Mouse (Mus musculus): ENCODE data around the gene Thpo.
A peak's percentile ranks its signal among the peaks of the same experiment; 100 is the strongest.

The Thpo gene

DNA sequence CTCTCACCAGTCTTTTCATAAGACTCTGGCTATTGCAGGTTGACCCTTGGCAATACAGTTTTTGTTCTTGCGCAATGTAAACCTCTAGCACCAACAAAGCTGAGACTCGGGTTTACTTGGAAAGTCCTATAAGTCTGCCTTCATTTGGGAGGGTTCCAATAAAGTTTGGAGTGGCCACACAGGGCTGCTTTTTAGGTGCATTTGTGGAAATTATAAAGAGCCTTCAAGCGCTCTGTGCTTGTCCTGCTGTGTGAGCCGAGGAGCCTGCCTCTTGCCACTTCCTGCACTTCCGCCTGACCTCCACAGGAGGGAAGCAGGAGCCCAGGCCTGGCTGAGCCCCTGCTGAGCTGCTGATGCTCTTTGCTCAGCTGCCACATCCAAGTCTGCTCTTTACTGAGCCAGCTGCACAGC, 10.0 kb downstream of the Thpo start:
- DNase-seq (ENCODE audit: low spot score in 2 of 2): no peak

DNA sequence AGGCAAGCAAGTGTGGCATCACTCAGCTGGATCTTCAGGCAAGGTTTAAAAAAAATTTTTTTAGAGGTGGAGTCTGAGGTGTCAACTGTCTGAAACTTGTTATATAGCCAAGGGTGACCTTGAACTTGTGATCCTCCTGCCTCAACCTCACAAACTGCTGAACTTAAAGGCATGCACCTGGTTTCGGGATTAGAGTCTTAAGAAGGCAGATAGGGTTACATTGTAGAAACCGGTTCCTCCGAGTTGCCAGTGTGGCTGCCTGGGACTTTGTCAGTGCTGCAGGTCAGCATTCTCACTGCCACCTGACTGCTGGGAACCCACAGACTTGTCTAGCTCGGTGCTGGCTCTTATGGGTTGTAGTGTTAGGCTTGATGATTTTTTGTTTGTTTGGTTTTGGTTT, 11.1 kb downstream of the Thpo start:
- no peak for DNase-seq (ENCODE audit: low spot score in 2 of 2)

GRCm38 (mm10) chr16:20722736-20723135, 11.6 kb downstream of the Thpo start:
- DNase-seq (ENCODE audit: low spot score in 2 of 2): no peak

DNA sequence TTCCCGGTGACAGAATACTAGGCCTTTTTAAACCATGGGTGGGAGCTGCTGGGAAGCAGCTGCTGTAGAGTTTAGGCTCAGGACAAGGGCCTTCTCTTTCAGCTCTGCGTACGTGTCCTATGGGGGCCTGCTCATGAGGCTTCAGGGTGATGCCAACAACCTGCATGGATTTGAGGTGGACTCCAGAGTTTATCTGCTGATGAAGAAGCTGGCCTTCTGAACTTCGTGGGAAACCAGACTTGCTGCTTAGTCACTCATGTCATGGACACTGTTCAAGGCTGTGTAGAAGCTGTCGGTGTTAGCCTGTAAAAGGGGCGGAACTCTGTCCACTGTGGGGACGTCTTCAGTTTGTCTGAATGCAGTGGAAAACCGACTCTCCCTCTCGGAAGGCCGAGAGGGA, 12.5 kb downstream of the Thpo start:
- no peak for DNase-seq (ENCODE audit: low spot score in 2 of 2)

DNA sequence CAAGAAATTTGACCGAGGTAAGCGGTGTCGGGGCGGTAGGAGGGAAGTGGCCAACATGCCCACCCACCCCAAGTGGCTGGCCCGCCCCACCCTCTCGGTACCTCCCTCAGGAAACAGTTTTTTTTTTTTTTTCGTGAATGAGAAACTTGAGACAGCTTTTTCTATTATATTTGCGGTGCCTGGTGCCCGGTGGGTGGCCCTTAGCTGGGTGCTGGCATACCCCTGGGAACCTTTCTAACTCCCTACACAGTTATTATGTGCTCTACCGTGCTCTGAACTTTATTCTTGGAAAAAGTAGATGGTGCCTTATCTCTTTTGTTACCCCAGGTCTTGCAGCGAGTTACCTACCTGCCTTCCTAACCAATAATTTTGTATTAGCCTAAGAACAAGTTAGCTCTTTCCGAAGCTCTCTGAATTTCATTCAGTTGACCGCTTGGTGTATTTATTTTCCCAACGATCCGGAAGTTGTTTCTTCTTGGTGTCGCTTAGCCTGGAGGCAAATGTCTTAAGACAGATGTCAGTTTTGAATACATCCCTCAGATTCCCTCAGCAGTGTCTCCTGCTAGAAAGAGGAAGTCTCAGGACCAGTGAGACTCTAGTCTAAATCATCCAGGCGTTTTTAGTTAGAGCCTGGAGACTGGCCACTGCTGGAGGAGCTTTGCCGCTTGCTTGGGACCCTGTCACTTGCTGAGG, 16.2 kb downstream of the Thpo start:
- no peak for DNase-seq (ENCODE audit: low spot score in 2 of 2)

DNA sequence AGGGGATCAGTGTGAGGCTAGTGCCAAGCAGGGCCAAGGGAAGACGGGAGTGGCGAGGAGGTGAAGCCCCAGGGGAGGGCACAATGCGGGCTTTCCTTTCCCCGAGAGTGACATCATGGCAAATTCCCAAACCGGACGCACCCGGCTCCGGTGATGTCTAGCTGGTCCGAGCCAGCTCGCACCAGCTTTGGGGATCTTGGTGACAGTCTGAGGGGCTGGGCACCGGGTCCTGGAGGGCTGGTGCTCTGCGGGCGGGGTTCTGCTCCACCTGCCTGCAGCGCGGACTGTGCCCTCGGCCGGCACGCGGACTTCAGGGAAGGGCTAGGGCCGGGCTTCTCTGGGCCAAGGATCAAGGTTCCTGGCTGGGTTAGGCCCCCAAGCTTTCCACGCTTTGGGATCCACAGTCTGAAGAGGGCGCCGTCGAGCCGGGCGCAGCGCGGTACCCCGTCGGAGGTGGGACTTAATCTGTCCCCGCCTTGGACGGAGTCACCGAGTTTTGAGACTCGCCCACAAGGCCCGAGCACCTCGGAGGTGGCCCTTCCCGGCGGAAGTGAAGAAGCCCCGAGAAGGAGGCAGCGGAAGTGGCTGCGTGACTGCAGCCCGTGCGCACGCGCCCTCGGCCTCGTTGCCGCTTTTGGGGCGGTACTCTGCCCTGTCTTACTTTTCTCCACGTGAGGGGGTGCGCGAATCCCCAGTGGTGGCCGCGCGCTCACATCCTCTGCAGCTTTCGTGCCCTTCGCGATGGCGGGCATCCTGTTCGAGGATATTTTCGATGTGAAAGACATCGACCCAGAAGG, 16.9 kb downstream of the Thpo start, which contains the start of the genes Polr2h and Clcn2:
Gene Polr2h (plus strand): TSS at position 485 of the 797 bp plus-strand sequence.
Gene Clcn2 (minus strand): TSS at position 566 of the 797 bp plus-strand sequence.
- DNase-seq (ENCODE audit: low spot score in 2 of 2): peak; percentile 89 to 94

- DNase-seq (ENCODE audit: low spot score in 2 of 2): no peak
Measured at GRCm38 (mm10) chr16:20716841-20717180, 17.5 kb downstream of the Thpo start.

- DNase-seq (ENCODE audit: low spot score in 2 of 2): peak; percentile 66 to 69
Measured at GRCm38 (mm10) chr16:20715976-20716840, 18.1 kb downstream of the Thpo start.

GRCm38 (mm10) chr16:20715566-20715965, 18.7 kb downstream of the Thpo start:
- no peak for DNase-seq (ENCODE audit: low spot score in 2 of 2)

DNA sequence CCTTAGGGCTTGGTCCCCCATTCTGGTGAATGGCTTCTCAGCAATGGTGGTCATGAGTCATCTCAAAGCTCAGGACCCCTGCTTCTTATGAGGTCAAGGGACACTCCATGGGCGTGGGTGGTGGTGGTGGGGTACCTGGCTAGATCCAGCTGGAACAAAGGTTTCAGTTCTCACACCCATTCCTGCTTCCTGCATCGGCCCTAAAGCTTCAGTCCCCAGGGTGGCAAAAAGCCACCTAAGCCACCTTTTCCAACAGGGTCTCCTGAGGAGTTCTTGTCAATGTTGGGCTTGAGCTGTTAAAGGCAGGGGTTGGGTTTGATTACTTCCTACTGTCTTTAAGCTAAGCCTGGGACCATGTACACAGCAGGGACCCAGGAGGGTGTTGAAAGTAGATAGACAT, 19.1 kb downstream of the Thpo start:
- DNase-seq (ENCODE audit: low spot score in 2 of 2): no peak

- DNase-seq (ENCODE audit: low spot score in 2 of 2): no peak
Measured at GRCm38 (mm10) chr16:20714307-20715080, 19.8 kb downstream of the Thpo start.

DNA sequence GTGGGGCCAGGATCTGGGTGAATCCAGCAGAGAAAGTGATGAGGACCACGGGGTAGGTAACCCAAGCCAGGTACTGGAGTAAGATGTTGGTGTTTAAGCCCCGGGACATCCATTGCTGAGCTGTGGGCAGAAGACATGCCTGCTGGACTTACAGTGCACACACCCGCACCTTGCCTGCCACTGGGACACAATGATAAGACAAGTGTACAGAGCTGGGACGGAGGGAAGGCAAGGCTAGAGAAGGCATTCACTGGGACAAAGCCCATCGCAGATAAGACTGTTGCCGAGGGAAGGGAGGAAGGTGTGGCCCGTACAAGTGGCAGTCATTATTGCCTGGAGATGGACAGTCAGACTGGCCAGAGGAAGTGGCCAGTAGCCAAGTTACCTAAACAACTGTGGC, 21.4 kb downstream of the Thpo start:
- DNase-seq (ENCODE audit: low spot score in 2 of 2): no peak

DNA sequence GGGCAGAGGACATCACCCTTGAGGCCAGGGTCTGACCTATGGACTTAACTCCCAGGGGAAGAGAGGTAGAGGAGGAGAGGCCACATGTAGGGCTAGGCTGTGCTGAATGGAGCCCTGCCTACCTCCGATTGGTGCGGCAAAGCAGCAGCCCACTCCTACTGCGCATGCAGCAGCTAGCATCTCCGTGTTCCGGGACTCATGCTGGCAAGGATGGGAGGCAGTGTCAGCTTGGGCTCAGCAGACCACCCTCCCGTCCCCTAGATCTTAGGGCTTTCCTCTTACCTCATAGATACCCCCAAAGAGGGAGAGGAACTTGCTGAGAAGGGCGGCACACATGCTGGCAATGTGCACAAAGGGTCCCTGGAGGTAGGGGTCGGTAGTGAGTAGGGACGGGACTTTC, 22.1 kb downstream of the Thpo start:
- no peak for DNase-seq (ENCODE audit: low spot score in 2 of 2)

GRCm38 (mm10) chr16:20710810-20711209, 23.5 kb downstream of the Thpo start:
- DNase-seq (ENCODE audit: low spot score in 2 of 2): no peak

DNA sequence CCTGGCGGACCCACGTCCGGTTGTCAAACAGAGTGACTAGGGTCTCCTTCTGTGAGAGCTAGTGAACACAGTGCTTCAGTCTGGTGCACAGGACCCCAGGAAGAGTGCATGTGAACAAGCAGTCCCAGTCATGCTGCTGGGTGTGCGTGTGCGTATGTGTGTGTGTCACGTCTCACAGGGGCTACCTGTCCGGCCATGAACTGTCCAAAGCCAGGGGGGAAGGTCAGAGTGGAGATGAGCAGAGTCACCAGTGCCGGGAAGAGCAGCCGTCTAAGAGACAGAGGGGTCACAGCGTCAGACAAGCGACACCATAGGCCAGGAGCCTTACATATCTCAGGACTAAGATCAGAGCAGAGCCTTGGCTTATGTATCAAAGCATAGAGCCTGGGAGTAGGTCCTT, 23.9 kb downstream of the Thpo start:
- DNase-seq (ENCODE audit: low spot score in 2 of 2): no peak

DNA sequence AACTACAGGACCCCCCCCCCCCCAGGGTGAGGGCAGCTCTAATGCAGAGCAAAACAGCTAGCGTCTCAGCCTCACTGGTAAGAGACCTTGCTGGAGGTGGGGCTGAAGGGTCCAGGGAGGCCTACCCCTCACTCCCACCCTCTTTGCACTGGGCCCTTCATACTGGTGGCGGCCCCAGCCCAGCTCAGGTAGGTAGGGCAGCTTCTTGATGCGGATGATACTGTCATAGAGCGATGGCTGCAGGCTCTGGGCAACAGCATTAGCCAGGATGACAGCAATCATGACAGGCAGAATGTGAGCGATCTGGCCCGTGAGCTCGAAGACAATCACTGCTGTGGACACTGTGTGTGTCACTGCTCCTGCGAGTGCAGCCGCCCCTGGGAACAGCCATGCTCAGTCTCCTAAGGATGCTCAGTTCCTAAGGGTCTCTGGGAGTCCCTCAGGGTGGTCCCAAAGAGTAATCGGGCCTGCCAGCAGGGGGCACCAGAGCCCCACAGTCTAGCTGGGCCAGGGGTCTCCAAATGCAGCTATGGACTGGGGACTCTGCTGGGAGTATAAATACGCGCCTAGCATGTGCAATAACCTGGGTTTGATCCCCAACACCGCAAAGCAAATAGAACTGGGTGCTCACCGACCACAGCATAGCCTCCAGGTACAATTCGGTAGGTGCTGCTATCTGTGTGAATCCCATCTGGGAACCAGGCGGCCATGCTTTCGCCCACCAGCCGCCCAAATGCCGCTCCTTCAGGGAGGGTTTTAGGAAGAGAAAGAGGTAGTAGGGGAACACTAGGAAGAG, 25.2 kb downstream of the Thpo start:
- no peak for DNase-seq (ENCODE audit: low spot score in 2 of 2)

DNA sequence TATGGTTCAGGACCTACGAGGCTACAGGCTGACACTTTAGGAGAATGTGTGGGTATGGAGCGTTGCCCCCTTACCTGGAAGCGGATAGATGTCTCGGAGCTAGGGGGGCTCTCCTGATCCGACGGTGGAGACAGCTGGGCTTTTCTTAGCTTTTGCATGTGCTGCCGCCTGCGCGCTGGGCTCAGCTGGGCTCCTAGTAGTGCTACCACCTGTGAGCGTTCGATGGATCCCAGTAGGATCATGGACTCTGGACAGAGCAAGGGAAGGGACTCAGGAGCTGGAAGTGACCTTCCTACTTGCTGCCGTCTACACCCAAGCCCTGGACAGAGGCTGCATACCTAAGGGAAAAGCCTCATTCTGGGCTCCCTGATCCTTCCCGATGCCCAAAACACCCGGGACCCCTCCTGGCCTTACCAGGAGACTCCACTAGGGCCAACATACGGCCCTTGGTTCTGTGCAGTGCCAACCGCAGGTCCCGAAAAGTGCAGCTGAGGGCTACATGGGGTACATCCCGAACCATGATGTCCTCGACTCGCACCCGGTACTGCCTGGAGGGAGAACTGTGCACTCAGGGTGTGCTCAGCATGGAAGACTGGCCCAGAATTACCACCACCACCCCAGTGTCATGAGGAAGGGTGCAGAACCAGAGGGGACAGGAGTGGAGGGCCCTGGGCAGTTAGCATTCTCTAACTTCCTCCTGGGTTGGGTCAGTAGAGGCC, 25.9 kb downstream of the Thpo start:
- no peak for DNase-seq (ENCODE audit: low spot score in 2 of 2)

- no peak for DNase-seq (ENCODE audit: low spot score in 2 of 2)
Measured at GRCm38 (mm10) chr16:20706407-20707055, 27.8 kb downstream of the Thpo start.

DNA sequence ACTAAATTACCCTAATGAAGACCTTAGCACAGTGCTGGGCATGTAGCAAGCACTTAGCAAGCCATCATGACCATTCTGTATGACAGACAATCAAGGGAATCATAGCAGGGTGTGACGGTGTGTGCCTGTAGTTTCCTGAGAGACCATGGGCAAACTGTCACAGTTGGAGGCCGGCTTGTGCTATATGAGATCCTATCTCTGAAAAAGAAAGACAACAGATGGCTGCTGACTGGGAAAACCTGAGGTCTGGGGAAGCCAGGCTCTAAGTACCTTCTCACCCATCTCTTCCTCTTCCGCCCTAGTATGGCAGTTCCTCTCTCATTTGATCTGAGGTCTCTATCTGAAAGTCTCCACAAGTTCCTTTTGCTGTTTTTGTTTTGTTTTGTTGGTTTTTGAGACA, 28.5 kb downstream of the Thpo start:
- DNase-seq (ENCODE audit: low spot score in 2 of 2): no peak

All from frontal cortex, postnatal 25 days (tissue).